Mouse (Mus musculus) cerebellum, adult 11 months (tissue): ENCODE data around the gene Nol9.
"Not testable (repeated sequence)": the region's sequence is repeated elsewhere in the genome, so short reads cannot be mapped to it uniquely, and the experiment has no call there.

Experiments used
- DNase-seq: peaks from one replicate; pipeline ENCODE4 v3.0.0; 2022

Nol9 gene

DNA sequence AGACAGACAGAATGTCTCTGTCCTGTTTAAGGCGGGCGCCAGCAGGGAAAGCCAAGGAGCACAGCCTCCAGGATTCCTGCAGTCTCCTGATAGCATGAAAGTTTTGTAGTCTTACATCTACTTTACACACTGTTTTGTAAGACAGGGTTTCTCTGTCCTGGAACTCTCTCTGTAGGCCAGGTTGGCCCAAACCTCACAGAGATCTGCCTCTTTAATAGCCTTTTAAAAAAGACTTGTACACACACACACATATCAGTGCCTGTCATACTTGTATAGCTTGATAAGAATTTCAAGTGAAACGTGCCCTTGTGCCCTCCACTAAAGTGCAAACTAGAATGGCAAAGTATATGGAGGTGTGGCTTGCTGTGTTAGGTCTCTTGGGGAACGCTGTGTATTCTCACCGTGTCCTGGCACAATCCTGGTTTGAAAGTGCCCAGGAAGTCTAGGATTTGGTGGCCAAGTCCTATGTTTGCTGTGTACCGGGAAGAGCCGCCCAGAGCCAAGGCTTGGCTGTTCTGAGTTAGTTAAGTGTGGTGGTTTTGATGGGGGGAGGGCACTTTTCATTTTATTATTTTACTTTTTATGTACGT, 27.9 kb upstream of the Nol9 start:
- no peak for DNase-seq

DNA sequence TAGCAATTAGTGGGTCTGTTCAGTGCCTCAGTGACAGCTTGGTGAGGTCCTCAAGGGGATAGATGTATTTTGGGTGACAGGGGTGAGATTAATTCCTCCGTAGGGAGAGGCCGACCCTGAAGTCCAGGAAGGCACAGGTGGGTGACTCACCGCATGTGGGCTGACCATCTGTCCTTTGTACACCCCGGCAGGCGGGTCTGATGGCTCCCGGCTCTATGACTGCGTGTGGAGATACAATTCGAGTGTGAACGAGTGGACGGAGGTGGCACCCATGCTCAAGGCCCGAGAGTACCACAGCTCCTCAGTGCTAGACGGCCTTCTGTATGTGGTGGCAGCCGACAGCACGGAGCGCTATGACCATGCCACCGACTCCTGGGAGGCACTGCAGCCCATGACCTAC, 27.0 kb upstream of the Nol9 start:
- DNase-seq, result no peak

DNA sequence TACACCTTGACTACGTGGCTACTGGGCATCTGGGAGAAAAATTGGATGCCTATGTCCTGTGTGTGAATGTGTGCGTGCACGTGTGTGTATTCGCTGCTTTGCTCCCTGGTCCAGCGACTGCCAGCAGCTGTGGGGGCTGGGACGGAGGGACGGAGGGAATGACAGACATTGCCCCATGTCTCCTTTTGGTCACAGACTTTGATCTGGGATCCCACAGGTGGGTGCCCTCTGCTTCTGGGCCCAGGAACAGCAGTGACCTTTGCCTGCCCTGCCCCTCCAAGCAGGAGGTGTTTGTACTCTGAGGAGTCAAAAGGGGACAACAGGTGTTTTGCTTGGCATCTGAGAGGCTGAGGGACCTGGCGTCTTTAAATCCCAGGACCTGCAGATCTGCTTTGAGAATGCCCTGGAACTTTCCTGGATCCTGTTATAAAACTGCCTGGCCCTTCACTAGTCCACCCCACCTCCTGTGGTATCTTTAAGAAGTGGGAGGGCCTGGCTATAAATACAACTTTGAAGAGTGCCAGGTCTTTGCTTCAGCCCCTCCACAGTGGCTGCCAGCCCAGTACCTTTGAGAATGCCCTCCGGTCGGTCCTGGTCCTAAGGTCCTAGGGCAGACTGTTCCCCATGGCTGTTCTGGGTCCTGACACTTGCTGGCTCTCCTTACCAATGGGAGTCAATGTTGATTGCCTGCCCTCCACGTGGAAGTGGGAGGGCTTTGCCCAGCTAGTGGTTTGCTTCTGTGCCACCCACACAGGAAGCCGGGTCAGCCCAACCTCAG, 25.9 kb upstream of the Nol9 start:
- no peak for DNase-seq

DNA sequence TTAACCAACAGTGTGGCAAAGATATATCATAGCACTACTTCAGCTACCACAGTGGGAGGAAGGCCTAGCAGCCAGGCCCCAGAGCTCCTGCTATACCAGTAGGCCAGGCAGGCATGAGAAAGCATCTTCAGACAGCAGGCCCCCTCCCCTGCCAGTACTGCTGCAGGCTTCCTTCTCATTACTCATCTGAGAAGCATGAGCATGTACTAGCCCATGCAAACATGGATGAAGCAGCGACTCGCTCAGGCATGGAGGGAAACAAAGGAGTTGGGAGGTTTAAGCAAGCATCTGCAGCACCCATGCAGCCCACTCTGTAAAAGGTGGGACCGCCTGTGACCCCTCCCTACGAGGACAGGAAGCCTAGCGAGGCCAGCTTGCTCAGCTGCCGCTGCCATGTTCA, 20.0 kb upstream of the Nol9 start:
- DNase-seq, result no peak

DNA sequence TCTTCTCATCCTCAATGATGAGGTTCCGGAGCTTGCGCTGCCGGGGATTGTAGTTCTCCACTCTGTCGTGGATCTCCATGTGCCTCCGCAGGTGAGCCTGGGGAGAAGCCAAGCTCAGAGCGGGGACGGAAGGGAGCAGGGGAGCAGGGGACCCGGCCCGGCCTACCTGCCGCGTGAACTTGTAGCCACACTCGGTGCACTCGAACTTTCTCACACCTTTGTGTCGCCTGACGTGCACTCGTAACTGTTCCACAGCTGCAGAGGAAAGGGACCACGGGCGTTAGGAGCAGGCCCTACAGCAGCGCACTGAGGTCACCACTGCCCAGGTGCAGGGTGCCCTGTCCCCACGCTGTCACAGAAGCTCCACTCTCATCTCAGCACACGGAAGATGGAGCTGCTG, 19.1 kb upstream of the Nol9 start:
- no peak for DNase-seq

DNA sequence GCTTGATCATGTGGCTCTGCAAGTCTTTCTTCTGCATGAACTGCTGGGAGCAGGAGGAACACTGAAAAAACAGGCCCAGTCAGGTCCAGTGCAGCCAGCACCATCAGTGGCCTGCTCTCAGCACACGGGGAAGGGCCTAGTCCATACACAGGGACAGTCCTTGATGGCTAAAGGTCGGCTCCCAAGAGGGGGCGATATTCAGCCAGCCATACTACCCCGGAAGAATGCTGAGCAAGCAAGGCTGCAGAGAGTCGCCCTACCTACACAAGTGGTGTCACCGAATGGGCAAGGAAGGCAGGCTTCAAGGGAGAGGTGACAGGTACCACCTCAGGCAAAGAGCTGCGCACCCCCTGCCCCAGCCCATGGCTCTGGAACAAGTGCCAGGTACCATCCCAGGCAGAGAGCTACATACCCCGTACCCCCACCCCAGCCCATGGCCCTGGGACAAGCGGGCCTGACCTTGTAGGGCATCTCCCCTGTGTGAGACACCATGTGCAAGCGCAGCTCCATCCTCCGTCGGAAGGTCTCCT, 17.5 kb upstream of the Nol9 start:
- DNase-seq, result no peak

DNA sequence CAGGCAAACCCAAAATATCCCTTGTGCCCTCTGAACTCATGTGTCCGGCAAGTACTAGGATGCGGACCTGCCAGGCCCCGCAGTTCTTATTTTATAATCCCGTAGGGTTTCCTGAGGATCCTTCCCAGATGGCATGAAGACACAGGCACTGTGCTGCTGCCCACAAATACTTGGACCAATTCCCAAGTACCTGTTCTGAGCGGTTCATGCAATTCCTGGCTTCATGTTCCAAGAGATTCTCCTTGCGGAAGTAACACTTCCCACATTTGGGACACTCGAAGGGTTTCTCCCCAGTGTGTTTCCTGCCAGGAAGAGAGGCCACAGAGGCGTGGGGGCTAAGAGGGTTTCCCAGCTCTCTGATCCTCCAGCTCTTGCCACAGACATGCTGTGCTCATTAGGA, 16.6 kb upstream of the Nol9 start:
- DNase-seq, result no peak

DNA sequence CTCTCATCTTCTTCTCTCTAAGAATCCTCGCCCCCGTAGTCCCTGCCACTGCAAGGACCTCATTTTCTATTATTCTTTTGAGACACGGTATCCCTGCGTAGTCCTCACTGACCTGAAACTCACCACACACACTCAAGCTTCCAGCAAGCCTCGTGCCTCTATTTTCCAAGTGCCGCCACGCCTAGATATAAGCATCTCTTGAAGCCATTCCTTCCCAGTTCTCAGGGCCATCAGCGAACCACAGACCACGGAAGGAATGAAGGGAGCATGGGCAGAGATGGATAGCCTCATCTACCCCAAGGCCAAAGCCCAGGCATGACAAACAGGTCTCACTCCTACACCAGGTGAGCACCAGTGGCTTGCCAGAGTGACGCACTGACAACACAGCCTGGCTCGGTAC, 14.6 kb upstream of the Nol9 start:
- DNase-seq, result no peak

DNA sequence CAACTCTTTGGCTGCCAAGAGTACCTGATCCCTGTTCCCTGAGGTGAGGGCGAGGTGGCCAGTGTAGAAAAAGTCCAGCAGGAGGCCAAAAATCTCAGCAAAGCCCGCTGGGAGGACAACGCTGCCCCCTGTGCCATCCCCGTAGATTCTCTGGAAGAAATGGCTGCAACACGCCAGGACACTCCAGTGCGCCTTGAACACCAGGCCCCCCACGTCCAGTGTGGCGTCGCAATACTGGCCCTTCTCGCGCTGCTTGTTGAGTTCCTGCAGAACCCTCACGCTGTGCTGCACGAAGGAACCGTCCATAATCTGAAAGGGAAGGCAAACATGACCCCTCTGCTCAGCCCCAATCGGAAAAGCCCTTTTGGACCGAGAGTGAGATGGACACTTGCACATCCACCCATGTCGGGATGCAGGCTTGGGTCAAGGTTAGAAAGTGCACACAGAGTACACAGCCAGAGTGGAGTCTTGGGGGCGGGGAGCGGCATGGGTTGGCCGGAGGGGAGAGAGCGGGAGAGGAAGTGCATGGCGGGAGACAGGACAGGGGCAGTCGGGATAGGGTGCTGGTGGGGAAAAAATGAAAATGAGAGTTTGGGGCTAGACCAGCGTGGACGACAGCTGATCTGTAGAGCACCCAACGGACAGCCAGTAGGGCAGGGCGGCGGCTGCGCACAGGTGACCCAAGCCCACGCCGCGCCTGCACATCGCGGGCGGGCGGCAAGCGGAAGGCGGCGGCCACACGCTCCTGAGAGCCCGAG, 12.2 kb upstream of the Nol9 start:
- DNase-seq, result no peak

DNA sequence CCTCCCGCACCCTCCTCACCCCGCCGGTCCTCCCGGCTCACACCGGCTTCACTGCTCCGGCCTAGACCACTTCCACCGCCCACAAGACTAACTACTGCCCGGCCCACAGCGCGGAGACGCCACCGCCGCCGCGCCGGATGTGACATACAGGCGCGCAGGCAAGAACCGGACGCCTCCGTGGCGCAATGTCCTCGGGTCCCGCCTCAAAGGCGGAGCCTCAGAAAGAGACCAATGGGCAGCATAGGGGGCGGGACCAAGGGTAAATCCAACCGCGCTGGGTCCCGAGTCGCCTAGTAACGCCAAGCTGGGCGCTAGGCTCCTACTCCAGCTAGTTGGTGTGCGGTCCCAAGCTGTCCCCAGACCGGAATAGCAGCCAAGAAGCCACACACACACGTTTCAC, 11.6 kb upstream of the Nol9 start, which contains the start of gene Zbtb48:
Gene Zbtb48, minus strand, starts transcription at position 148 of the 400 bp plus-strand sequence.
- peak; percentile 95 for DNase-seq

DNA sequence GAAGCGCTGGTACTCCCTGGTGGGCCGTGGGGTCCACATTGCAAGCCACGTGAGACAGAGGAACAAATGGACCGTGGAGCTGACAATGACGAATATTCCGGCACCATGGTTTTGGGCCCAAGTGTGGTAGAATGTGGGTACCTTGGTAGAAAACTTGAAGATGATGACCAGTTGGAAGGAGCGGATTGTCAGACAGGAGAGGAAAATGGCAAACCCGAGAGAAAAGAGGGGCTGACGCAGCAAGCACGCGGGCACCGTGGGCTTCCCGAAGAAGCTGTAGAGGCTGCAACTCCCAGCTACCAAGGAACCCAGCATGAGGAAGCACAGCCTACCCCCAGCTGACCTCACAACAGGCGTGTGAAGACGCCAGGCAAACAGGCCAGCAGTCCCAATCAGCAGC, 10.7 kb upstream of the Nol9 start:
- DNase-seq, result no peak

DNA sequence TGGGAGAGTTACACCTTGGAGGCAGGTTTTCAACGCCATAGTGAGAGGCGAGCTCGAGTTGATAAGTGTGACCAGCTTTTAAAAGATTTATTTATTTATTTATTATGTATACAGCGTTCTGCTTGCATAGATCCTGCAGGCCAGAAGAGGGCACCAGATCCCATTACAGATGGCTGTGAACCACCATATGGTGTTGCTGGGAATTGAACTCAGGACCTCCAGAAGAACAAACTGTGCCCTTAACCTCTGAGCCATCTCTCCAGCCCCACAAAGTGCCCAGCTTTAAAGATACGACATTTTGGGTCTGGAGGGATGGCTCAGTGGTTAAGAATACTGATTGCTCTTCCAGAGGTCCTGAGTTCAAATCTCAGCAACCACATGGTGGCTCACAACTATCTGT, 10.0 kb upstream of the Nol9 start:
- peak; percentile 18 for DNase-seq

DNA sequence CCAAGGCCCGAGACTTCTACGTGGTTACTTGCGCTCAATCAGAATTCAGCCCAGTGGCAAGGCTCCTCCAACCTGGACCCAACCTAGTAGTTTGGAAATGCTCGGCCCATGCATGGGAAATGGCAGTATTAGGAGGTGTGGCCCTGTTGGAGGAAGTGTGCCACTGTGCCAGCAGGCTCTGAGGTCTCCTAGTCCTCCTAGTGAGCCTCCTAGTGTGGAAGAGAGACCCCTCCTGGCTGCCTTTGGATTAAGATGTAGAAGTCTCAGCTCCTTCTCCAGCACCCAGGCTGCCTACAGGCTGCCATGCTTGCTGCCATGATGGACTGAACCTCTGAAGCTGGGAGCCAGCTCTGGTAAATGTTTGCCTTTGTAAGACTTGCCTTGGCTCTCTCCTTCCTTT, 9.1 kb upstream of the Nol9 start:
- no peak for DNase-seq

DNA sequence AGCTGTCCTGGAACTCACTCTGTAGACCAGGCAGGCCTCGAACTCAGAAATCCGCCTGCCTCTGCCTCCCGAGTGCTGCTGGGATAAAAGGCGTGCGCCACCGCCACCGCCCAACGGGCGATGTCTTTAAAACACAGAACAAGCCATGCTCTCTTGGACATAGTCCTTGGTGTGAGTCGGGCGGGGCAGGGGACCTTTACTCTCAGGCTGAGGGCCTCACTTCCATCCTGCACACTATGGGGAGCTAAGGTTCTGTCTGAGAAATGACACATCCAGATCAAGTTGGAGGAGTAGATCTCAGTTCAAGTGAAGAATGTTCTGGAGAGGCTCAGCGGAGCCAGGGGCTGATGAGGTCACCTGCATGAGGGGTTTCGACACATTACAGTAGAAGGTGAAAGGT, 6.2 kb upstream of the Nol9 start:
- DNase-seq, result no peak

DNA sequence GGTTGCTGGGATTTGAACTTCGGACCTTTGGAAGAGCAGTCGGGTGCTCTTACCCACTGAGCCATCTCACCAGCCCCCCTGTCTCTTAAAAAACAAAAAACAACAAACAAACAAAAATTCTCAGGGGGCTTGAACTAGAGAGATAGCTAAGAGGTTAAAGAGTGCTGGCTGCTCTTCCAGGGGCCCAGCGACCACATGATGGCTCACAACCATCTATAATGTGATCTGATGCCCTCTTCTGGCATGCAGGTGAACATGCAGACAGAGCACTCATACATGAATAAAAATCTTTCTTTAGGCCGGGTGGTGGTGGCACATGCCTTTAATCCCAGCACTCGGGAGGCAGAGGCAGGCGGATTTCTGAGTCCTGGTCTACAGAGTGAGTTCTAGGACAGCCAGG, 2.7 kb upstream of the Nol9 start:
- not testable (repeated sequence) for DNase-seq

DNA sequence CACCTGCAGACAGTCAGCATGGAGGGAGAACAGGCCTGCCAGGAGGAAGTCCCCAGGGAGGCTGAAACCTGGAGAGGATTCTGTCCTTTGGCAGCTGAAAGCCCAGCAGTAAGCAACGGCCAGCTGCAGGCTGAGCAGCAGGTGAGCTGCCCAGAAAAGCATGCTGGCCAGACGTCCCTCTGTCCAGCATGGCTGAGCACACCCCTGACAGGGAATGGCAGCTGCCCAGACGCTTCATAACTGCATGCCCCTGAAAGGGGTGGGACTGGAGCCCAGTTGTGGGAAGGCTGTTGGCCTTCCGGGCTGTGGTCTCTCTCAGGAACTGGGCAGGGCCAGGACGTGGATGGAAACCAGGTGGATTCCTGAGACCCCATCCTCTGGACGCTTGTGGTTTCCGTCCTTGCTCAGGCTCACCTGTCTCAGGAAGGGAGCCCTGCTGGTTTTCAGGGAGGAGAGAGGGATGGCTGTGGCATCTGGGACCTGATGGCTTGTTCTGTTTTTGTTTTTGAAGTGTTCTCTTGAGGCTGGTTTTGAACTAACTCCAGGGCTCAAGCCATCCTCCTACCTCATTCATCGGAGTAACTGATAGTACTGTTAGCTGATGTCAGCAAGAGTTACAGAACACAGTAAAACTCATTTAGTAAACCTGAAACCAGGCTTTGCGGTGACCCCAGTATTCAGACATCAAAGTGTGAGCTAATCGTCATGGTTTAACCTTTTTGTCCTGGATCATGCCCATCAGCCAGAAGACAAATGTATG, 716 bp upstream of the Nol9 start, which contains the start of gene Tas1r1:
Gene Tas1r1, minus strand, starts transcription at position 344 of the 760 bp plus-strand sequence.
- no peak for DNase-seq

DNA sequence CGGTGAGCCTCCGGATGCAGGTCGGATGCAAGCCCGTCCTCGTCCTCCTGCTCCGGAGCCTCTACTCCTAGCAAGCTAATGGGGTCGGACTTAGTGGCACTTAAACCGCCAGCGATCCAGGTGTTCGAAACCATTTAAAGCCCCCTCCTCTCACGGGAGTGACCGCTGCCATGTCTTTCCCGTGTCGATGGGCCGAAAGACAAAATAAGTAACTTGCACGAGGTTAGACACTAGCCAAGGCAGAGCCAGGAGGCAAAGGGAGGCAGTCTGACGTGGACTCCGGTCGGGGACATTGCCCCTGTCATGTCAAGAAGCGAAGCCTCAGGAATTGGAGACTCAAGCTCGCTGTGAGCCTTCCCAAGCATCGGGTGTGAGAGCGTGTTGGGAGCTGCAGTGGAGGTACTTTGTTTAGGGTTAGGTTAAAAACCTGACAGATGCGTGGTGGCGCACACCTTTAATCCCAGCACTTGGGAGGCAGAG, 750 bp downstream of the Nol9 start:
- no peak for DNase-seq

DNA sequence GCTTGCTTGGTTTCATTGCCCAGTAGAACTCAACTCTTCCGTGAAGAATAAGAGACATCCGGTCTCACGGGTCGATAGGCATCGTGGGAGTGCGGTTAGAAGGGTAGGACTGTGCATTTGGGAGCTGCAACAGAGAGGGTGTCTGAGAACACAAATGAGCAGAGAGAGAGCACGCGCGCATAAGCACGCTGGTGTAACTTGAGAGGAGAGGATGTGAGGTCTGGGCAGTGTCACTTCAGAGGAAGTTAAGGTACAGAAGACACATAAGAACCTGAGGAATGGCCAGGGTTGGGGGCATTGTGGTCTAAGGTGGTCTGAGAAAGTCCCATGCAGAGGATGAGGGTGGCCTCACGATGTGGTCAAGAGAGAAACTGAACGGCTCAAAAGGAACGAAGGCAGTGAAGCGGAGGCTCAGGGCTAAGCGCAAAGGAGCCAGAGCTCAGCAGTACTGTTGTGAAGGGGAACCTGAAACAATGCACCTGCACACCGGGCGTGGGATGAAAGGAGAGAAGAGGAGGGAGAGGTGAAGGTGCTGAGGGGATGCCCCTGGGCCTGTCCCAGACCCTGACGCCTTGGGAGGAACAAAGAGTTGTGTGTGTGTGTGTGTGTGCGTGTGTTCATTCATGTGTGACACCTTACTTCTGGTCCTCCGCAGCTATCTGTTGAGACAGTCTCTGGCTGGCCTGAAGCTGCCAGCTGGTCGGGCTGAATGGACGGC, 3.0 kb downstream of the Nol9 start:
- no peak for DNase-seq

DNA sequence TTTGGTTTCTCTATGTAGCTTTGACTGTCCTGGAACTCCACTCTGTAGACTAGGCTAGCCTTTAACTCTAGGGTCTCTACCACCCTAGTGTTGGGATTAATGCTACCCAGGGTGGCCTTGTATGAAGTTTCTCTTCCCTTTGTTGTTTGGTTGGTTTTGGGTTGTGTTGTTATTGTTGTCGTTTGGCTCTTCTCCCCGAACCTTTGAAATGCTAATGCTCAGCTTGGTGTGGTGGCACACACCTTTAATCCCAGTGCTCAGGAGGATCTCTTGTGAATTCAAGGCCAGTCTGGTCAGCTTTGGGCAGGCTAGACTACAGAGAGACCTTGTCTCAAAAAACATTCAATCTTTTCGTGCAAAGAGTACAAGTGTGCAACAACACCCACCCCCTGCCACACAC, 4.0 kb downstream of the Nol9 start:
- DNase-seq, result no peak

DNA sequence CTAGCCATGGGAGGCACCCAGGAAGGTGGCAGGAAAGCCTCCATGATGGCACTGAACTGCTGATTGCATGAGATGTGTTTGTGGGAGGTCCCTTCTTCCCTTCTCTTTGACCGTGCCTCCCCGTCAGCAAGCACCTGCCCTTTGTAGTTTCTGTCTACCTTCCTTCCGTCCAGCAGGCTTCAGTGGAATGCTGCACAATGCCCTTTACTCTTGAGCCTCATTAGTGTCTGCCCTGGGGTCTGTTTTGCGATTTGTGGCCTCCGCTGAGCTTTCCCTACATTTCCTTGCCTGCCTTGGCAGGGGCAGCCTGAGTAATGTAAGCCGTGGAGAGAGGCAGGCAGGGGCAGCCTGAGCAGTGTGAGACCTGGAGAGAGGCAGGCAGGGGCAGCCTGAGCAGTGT, 5.5 kb downstream of the Nol9 start:
- no peak for DNase-seq

DNA sequence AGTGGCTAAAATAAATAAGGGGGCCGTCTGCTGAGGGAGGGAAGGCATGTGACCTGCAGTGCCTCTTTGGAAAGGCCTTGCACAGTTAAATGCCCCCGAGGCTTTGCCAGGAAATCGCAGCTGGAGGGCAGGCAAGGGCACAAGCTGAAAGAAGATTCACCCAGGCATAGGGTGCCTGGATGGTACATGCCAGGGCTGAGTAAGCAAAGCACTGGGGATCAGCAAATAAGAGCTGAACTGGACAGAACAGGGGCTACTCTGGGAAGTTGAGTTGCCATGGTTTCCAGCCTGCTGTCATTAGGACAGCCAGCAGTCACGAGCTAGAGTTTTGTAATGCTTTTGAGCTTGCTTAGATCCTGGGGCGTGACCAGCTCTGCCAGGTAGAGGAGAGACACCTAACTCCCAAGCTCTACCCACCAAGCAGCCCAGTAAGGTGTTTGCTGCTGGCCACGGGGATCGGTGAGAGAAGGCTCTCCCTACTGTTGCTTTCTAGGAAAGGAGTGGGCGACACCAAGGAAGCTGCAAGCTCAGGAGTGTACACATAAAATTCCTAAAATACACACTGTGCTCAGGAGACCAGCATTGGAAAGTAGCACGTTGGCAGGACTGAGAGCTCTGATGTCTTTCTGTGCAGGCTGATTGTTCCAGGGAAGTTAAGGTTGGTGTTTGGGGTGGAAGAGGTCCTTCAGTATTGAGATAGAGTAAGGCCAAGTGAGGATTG, 23.4 kb downstream of the Nol9 start:
- DNase-seq, result no peak
